Mouse (Mus musculus): ENCODE results near the gene Rtl9. TPM values are rescaled to one million over a fixed set of nuclear protein-coding genes. Genes with fewer than 3 reads are reported as not detected.

Rtl9 gene
- total RNA-seq, 4 experiments from 2014 or later, result 0.09 to 0.19 (median 0.13) TPM

Other genes with a start within 250 kb of the Rtl9 start
- gene Ammecr1, start 132.9 kb upstream of the Rtl9 start, total RNA-seq (2022), result 10 to 100 TPM in 2 of 4 experiments, 1 to 10 TPM in 2; 7.7 to 14.2 (median 11.6) TPM

Data from adrenal gland, adult 8-10 months (tissue).